Mouse (Mus musculus) B cell, adult 2 months (primary cell): ENCODE measurements around the gene Rgs7.

Experiments
- DNase-seq, 2 experiments: peaks; one replicate each; pipeline ENCODE4 v3.0.0; 2022

Rgs7 gene

DNA sequence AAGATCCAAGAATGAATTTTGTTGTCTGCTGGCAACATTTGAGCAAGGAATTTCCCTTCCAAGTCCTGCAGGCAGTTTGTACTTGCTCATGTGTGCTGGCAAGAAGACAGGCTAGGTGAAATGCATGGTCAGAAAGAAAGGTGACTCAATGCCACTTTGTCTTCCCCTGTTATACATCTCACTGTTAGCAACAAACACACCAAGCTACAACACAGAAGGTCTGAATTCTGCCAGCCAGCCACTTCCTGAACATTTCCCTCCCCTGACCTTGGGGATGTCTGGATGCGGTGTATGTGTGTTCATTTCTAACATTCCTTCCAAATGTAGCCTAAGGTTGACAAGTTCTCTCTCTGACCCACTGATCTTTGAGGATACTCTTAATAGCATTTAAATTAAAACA, 191.4 kb downstream of the Rgs7 start:
- no peak for DNase-seq

DNA sequence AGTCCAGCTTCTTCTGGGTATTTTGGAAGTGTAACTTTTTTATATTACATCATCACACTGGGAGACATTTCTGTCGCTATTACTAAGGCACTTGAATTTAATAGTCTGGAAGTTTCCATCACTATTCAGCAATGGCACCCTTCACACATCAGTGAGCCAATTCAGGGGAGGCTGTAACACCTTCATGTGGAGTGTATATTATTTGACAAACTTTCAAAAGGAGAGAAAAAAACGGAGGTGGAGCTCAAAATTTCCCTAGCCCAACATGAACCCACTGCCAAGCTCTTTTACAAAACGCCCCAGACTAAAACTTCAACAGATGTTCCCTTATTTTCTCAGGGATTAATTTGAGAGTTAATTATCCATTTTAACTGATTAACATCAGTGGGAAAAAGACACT, 191.9 kb downstream of the Rgs7 start:
- DNase-seq: no peak

DNA sequence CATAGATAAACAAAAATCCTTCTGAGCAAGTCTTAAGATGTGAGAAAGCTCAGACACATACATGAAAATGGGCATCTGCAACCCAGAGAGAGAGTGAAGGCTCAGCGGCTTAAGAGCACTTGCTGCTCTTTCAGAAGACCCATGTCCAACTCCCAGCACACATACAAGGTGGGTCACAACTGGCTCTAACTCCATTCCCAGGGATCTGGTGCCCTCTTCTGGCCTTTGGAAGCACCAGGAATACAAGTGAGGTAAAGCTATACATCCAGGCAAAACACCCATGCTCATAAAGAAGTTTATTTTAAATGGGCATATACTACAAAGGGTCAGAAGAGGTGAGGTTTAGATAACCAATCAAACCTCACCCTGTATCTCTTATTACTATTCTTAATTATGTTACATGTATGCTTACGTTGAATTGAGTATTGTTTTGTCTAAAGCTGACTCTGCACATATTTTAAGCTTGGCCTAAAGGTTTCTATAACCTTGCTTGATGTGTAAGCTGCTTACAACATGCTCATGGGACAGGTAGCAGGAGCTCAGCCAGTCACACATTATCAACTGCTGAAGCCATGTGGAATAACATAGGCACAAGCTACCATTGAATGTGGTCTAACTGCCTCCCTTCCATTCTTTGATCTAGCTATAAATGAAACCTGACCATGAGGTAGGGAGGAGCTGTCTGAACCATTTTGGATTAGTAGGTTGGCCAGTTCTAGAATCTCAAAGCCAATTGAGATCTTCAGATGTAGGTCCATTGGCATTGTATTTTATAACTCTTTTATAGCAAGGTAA, 192.5 kb downstream of the Rgs7 start:
- DNase-seq: no peak

DNA sequence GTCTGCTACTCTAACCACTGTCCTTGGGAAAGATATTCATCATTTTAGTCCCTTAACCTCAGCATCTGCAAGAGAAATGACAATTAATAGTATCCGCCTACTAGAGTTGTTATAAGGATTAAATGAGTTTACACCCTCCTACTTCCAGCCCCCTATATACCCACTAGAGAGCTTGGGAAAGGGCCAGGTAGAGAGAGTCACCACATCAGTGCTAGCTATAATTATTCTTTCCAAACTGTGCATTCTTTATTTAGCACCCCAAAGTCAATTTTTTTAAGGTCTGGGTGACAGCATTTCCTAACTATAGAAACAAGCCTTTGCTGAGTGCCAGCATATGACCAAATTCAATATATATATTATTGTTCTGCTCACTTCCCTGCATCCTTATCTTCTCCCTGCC, 195.4 kb downstream of the Rgs7 start:
- DNase-seq: no peak

DNA sequence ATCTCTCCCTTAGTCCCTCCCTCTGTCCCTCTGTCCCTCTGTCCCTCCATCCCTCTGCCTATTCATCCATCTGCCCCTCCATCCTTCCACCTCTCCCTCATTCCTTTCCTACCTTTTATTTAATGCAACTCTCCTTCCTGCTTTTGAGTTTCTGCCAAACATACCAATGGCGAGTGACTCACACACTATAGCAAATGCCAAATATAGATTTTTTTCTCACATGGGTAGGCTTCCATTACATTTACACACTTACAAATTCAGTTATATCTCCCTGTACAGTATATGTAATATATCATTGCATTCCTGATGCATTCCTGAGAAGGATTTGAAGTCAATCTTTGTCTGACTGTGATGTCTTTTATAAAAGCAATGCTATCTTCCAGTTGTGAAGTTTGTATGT, 202.2 kb downstream of the Rgs7 start:
- DNase-seq: no peak

DNA sequence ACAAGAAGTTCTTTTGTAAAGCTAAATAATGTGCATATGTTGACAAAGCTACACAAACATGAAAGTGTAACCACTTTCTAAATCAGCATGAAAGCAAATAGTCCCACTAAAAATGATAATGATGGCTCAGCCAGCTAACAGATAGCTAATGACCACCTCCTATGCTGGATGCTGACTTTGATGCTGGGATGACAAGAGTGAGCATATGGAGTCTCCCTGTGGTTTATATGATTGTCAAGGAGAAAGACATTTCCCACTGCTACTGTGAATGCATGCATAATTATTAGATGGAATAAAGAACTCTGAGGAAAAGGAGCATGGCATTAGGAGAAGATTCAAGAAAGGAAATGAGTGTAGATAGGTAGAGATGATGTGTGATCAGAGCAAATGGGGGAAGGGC, 230.0 kb downstream of the Rgs7 start:
- no peak for DNase-seq

DNA sequence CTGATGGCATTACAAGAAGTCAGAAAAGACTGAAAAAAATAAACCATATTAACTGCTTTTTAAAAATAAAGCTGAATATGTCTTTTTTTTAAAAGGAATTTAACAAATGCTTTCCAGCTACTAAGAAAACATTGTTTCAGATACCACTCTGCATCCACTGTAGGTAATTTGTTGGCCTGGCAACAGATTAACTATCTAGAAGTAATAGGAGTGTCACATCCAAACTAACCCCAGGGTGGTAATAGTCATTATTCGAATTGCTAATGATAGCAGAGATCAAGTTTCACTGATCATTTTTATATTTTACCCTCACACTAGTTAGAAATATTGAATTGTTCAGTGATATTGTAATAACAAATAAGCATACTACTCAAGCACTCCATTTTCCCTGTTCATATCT, 232.9 kb downstream of the Rgs7 start:
- no peak for DNase-seq

DNA sequence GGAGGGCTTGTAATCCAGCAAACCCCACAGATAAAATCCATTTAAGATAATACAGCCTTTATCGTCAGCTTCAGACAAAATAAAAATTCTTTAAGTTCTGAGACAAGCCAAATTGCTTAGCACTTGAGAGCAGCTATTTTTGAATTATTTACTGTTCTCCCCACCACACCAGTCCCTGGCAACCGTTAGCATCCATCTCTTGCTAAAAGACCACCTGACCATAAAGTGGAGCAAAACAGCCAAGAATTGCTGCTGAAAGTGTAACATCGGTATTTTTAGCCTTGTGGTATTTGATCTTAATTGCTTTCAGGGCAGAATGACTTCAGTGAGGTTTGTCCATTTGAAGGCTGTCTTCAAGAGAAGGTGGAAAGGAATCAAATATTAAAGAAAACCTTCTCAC, 237.1 kb downstream of the Rgs7 start:
- DNase-seq: no peak

DNA sequence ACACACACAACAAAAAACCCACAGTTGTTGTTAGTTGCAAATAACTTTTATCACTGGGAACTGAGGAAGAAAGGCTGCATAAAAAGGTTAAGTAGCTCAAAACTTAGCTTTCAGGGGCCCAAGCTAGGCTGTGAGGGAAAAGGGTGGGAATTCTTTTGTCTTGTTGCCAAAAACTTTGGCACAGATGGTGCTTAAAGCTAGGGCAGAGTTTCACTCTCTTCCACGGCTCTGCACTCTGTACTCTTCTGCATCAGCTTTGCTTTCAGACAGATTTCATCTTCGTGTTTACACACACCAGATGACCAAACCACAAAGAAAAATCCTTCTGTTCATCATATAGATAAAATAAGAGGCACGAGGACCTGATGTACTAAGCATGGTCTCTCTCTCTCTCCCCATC, 237.6 kb downstream of the Rgs7 start:
- DNase-seq: no peak

DNA sequence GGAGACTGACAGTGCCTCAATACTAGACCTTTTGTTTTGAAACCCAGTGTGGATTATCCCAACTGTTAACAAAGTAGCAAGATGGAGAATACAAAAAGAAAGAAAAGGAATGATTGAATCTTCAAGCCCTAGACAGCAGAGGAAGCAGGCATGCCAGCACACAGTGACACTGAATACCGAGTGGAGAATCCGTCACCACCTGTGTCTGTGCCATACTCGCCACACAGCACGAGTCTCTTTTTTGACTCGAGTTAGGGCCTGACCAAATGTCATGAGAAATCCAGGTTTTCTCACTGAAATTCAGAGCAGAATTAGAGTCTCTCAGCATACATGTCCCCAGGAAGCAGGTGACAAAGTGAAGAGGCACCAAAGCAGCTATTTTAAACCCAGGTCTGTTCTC, 250.2 kb downstream of the Rgs7 start:
- no peak for DNase-seq

DNA sequence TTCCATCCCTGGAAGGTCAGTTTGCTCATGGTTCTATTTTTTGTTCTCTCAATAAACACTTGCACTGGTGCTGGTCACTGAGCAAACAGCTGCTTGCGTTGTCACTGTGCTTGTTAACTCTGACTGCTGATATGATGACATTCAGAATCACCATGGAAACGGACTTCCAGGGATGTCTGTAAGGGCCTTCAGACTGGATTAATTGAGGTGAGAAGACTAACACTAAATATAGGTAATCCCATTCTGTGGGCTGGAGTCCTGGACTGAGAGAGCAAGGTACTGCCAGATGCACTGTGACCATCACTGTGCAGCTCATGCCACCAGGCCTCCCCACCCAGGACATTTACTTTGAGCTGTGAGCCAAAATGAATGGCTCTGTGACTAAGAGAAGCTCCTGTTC, 252.2 kb downstream of the Rgs7 start:
- DNase-seq: no peak

DNA sequence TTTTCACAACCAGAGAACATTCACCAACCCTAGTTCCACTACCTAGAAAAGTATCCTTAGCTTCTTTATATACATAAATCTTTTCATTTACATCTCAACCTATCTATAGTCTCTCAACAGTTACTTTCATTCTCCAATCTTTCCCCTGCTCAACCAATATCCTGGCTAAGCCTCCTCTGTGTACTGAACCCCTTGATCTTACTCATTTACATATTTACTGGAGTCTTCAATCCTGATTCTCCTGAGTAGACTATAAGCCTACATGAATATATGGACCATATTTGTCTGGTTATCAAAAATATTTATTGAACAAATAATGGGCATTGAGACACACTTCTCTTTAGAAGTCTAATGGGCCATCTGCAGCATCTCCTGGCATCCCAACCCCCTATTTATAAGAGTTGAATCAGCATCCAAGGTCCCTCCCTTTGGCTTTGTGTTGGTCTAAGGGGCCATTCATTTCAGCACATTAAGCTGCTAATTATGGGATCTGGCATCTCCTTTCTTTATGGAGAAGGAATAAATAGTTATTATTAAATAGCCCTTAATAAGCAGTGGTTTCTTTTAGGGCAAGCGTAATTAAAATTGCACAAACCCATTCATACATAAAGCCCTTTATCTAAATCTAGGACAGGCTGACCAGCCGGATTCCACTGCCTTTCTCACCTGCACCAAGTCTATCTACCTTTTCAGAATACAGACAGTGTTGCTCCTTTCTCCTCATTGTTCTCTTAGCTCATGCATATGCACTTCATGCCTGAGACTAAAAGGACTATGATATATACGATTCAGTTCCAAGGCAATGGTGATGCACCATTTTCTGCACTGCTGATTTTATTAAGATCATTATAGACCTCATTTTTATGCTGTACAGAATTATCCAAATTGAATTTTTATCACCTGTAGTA, 270.5 kb downstream of the Rgs7 start:
- no peak for DNase-seq

DNA sequence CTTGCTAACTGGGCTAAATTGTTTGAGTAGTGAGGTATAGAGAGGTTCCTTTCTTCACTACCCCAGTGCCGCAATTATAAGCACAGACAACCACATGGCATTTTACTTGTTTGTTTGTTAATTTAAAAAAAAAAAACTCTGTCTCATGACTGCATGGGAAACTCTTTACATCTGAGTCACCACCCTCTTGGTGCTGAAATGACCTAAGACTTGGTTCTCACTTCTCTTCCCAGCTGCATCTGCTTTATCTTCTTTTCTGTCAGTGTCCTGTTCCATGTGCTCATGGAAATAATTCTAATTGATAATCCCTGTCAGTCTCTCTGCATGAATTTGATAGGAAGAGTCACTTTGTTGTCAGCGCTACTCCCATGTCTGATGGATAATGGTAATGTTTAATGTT, 272.7 kb downstream of the Rgs7 start:
- DNase-seq: no peak

DNA sequence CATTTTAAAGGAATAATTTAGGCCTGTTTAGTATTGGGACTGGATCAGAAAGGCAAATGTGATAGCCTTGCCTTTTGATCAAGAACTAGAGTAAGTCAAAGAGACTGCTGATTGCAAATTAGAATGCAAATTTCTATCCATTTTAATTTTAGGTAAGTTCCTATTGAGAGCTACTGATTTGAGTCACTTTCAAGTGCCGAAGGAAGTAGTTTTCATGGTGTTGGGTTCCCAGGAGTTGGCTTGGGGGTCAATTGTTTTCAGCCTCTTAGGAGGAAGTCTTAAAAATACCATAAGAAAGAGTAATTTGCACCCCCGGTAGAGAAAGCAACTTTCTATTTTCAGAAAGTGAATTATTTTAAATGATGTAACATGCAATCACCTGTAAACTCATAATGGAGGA, 285.3 kb downstream of the Rgs7 start:
- no peak for DNase-seq

DNA sequence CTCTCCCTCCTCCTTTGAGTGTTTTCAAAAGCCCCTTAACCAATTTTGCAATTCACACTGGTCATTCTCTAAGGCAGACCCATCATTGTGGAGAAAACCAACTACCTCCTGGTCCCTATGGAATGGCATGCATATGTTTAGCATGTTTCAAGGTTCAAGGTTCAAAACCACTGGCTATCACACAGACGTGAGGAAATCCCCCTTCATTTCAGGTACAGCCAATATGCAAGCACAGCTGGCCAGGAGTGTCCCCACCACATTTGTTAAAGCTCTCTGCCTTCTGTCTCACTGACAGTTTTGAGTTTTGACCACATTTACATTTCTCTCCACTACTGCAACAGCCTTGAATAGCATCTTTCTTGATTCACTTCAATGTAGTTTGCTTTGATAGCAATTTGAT, 286.7 kb downstream of the Rgs7 start:
- DNase-seq: no peak

DNA sequence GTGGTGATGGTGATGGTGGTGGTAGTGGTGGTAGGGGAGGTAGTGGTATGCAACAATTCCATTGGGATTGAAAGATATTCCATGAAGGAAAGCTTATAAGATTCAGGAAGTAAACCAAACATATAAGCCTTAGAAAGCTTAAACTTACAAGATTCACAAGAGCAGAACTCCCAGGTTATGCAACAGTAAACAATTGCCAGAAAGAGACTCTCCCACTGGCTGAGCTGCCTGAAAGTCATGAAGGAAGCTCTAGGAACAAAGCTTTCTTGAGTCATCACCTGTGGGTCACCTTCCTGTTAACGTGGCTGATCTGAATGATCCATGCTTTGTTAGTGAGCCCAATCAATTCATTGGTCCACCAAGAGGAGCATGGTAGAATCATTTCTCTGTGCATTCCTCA, 288.8 kb downstream of the Rgs7 start:
- DNase-seq: no peak

DNA sequence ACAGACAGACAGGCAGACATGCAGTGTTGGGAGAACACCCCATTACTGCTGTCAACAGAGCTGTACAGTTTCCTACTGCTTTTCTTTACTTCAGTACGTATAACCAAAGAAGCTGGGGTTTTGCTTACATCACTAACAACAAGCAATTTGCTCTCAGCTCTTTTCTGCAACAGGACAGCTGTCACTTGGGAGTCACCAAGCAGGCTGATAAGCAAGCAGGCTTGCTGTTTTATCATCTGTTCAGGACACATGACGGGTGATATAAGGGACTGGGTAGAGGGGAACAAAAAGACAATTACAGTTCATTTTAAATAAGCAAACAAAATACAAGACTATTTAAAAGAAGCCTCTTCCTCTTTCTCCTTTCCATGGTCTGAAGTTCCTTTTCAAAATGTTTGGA, 289.4 kb downstream of the Rgs7 start:
- no peak for DNase-seq

DNA sequence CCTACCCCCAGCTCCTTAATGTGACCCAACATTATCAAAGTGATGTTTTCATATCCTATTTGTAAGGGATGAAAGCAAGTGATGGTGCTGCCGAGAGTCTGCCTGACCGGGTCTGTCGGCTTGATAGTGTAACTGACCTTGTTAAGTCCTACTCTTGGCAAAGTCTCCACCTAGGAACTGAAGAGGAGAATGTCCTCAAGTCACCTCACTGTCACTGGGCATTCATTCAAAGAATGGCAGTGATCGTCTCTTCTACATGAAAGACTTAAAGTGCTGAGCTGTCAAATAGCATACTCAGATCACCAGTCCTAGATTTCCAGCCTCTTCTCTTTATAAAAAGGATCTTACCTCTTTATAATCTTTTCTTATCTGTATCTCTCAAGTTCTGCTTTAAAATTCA, 293.4 kb downstream of the Rgs7 start:
- no peak for DNase-seq

DNA sequence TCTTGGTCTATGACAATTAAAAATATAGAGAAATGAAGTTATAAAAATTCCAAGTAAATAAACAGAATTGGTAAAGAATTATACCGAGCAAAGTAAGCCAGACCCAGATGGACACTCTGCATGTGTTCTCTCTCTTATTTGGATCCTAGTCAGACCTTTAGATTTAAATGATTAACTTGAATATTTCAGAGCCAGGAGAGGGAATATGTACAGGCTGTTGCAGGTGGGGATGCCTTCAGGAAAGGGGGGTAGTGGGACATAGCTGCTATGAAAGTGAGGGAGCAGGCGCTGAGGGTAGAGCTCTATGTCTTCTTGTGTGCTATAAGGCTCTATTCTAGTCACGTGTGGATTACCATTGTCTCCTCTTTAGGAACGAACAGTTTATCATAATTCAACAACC, 296.5 kb downstream of the Rgs7 start:
- no peak for DNase-seq

DNA sequence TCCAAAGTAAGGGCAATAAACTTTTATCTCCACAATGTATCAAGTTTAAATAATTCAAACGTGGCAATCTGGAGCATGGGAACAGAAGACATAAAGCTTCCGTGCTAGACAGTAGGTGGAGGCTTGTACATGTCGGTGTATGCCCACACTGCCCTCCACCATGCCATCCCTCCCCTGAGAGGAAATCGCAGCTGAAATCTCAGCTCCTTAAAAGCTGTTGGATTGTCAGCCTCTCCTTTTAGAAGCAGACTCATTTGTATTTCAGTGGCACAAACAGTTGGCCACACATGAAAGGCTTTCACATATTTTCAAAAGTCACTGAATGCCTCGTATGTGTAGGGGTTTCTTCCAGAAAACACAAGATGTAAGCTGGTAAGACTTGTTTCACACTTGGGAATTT, 304.1 kb downstream of the Rgs7 start:
- DNase-seq: no peak

DNA sequence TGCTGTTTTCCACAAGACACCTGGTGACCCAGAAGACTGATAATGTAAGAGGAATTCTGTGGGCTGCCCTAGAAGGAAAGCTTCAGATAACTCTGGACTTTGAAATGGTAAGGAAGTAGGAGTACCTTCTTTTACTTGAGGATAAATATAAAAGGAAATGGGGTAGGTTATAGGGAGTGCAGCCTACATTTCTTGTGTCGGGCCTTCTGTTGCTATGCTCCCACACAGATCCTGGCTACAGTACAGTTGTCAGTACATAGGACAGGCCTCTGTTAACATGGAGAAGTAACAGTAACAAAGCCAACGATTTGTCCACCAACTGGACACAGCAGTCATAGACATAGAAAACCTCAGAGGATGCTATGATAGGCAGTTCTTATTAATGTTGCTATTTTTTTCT, 307.1 kb downstream of the Rgs7 start:
- no peak for DNase-seq

DNA sequence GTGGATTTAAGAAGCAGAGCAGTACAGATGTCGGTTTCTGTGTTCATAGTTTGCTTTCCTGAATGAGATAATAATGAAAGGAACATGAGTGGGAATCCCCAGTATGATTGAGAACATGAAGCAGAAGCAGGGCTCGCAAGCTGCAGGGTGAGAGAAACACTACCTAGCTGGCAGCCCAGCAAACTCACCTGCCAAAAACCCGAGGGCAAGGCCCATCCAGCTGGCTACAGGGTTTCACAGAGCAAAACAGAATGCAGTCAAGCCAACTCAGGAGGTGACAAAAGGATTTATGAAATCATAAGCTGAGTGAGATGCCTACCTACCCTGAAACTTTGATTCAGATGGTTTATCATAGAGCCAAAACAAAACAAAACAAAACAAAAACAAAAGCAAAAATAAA, 307.6 kb downstream of the Rgs7 start:
- DNase-seq: no peak

DNA sequence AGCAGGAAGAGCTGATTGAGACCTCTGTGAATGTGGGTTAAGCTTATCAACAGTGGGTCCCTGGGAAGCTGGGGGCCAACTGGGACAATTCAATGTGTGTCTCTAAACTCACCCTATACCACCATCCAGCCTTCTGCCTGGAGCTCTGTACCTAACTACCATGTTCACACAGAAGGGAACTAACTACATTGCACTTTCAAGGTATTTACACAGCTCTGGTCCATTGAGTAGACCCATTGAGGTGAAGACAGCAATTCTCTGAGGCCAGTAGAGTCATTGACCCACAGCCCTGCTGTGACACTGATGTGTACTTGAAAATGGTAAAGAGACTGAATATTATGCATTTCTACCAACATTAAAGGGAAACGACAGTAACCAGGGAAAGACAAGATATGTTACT, 313.6 kb downstream of the Rgs7 start:
- no peak for DNase-seq

DNA sequence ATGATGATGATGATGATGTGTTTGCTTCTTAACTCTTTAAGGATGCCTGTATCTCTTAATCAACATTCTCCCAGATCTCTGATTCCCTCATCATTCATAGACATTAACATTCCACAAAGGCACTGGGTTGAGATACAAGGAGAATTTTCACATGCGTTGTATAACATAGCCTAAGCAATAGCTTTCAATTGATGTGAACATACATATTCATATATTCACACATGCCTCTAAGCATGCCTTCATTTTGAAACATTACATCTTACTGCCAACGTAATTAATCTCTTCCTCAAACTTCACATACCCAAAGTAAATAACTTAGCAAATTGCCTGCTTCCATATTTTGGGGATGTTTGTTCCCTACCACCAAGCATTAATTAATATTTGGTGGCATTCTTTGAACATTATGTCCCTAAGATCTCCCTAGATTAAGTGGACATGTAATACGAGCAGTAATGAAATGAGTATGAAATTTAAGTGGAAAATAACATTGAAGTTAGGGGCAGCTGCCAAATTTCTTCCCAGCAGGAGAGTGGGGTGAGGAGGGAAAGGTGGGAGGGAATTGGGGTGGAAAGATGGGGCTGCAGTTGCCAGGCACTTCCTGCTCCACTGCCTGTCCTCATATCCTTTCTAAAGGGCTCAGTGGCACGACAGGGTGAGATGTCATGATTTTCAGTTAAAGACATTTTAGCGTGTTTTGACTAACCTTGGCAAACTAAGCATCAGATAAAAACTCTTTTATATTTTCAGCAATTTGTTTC, 317.2 kb downstream of the Rgs7 start:
- DNase-seq: no peak
